Mouse (Mus musculus) fat pad, adult 2 months (tissue): ENCODE data around the gene Map3k14.
"Not testable (repeated sequence)": the region's sequence is repeated elsewhere in the genome, so short reads cannot be mapped to it uniquely, and the experiment has no call there.

Experiments used
- DNase-seq: peaks from one replicate; pipeline ENCODE4 v3.0.0-alpha.2; 2011; ENCODE audit warnings: low read depth, low spot score; ENCODE audit errors: extremely low read depth

Map3k14 gene

GRCm38 (mm10) chr11:103247504-103248177 is 19.6 kb downstream of the Map3k14 start:
- no peak for DNase-seq

- no peak for DNase-seq
Measured at GRCm38 (mm10) chr11:103246731-103247290, 20.5 kb downstream of the Map3k14 start.

GRCm38 (mm10) chr11:103246081-103246730 is 21.1 kb downstream of the Map3k14 start:
- DNase-seq: no peak

- no peak for DNase-seq
Measured at GRCm38 (mm10) chr11:103244856-103245255, 22.4 kb downstream of the Map3k14 start.

- no peak for DNase-seq
Measured at GRCm38 (mm10) chr11:103240740-103241139, 26.5 kb downstream of the Map3k14 start.

GRCm38 (mm10) chr11:103237757-103238156 is 29.5 kb downstream of the Map3k14 start:
- no peak for DNase-seq

DNA sequence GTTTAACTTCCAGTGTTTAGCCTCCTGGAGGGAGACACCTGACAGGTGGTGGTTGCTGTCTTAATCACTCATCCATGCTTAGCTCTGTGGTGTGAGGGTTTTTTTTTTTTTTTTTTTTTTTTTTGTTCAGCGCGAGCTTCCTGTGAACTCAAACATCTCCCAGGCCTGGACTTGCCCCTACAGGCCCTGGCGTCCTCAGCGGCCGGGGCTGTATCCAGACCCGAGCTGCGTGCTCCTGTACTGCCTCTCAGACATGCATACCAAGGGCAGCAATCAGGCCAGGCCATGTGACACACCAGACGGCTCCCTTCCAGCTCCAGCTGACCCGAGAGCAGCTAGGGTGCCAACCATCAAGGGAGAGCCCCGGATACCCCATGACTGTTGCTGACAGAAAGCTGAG is 30.4 kb downstream of the Map3k14 start:
- DNase-seq: no peak

- no peak for DNase-seq
Measured at GRCm38 (mm10) chr11:103236431-103236830, 30.8 kb downstream of the Map3k14 start.

- no peak for DNase-seq
Measured at GRCm38 (mm10) chr11:103235702-103236101, 31.6 kb downstream of the Map3k14 start.

DNA sequence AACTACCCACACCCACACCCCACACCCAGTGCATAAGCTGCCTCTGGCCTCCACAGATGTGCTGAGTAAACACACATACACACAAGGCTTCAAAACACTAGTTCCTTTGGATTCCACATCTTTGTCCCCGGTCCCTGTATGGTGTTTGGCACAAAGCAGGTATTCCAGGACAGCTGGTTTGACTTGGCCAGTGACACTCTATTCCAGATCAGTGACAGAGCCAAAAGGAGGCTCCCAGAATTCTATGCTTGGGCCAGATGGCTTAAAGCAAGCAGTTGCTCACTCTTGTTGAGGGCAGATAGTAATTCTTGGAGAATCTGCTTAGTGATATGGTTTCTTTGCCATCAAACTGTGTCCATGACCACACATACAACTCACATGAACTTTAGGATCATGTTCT is 32.8 kb downstream of the Map3k14 start:
- DNase-seq: no peak

GRCm38 (mm10) chr11:103232966-103233365 is 34.3 kb downstream of the Map3k14 start:
- no peak for DNase-seq

DNA sequence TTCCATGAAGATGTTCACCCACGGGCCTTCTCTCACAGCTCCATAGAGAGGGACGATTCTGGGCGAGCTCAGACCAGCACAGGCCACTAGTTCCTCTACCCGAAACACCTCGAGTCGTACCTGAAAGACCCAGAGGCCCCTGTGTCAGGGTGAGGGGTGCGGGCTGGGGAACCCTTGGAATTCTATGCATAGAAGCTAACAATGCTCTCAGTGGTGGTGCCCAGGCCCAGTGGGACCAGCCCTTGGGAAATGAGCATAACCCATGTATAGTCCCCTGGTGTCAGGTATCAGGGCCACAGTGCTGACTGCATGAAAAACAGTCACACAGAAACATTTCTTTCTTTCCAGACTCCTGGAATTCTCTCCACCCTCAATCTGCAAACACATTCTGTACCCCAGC is 35.9 kb downstream of the Map3k14 start:
- DNase-seq: no peak

GRCm38 (mm10) chr11:103230626-103231025 is 36.6 kb downstream of the Map3k14 start:
- DNase-seq: no peak

DNA sequence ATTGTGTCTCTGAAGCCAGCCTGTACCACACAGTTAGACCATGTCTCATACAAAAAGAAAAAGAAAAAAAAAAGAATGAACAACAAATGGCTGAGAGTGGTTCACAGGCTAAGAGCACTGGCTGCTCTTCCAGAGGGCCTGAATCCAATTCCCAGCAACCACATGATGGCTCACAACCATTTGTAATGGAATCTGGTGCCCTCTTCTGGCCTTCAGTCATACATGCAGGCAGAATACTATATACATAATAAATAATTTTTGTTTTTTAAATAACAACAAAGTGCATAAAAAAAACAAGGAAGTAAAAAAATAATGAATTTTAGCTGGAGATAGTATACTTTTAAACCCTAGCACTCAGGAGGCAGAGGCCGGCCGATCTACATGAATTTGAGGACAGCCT is 37.7 kb downstream of the Map3k14 start:
- DNase-seq: no peak

GRCm38 (mm10) chr11:103223951-103224456 is 43.3 kb downstream of the Map3k14 start:
- DNase-seq: no peak

GRCm38 (mm10) chr11:103223444-103223843 is 43.8 kb downstream of the Map3k14 start:
- no peak for DNase-seq

GRCm38 (mm10) chr11:103222718-103223117 is 44.6 kb downstream of the Map3k14 start:
- DNase-seq: not testable (repeated sequence)

GRCm38 (mm10) chr11:103221437-103221836 is 45.8 kb downstream of the Map3k14 start:
- DNase-seq: no peak

- DNase-seq: no peak
Measured at GRCm38 (mm10) chr11:103219995-103220394, 47.3 kb downstream of the Map3k14 start.

GRCm38 (mm10) chr11:103219259-103219658 is 48.0 kb downstream of the Map3k14 start:
- no peak for DNase-seq

GRCm38 (mm10) chr11:103218517-103218901 is 48.8 kb downstream of the Map3k14 start:
- DNase-seq: no peak
